Mouse (Mus musculus): ENCODE data around the gene Cmtm4. TPM values are rescaled to one million over a fixed set of nuclear protein-coding genes. Genes with fewer than 3 reads are reported as not detected.

The Cmtm4 gene
- total RNA-seq, 2 experiments from 2014 or later, result 1.1 to 1.7 TPM

DNA sequence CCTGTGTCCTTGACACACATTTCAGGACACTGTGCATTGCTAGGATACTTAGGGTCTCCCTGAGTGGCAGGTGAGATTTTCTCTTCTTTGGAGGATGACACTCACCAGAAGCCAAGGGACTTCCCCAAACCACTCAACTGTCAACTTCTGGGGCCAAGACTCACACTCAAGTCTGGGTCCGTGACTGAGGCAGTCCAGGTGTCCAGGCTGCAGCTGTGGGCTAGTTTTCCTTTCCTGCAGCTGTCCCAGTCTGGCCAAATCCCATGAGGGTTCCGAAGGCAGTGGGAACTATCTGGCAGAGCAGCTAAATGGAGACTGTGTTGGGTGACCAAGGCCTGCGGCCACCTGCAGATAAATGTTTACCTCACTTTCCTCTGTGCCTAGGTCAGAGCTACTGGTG is 16.4 kb upstream of the Cmtm4 start:
- no peak for ATAC-seq (ENCODE audit: poor library complexity, severe bottlenecking)

DNA sequence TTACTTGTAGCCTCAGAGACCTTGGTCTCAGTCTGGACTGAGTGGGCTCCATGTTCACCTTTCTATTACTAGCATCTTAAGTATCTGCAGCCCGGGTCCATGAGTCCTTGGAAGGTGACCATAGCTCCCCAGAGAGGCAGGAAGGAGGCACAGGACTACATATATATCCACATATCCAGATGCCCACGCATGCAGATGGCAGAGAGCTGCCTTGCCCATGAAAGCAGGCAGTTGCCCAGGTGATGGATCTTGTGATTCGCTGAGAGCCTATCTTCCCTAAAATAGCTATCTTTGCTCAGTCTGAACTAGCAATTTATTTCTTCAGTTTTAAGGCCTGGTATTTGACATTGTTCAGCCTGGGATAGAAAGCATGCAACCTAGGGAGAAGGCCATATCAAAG is 15.9 kb upstream of the Cmtm4 start:
- ATAC-seq (ENCODE audit: poor library complexity, severe bottlenecking), result no peak

DNA sequence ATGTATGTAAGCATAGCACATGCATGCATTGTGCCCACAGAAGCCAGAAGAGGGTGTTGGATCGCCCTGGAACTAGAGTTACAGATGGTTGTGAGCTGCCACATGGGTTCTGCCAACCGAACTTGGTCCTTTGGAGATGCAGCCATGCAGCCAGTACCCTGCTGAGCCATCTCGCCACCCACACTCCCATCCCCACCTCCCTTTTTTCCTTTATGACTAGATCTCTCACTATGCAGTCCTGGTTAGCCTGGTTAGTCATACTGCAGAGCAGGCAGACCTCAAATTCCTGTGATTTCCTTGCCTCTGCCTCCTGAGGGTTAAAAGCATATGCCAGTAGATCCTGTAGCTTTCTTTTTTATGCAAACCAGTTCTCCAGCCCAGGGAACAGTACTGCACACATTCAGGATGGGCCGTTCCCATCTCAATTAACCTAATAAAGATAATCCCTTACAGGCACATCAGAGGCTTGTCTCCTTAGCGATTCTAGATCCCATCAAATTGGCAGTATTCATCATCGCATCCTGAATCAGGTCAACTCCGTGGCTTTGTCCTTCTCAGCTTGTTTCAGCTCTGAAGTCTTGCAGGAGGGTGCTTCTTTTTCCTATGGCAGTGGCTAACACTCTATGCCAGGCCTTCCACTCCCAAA is 15.1 kb upstream of the Cmtm4 start:
- ATAC-seq (ENCODE audit: poor library complexity, severe bottlenecking), result no peak

DNA sequence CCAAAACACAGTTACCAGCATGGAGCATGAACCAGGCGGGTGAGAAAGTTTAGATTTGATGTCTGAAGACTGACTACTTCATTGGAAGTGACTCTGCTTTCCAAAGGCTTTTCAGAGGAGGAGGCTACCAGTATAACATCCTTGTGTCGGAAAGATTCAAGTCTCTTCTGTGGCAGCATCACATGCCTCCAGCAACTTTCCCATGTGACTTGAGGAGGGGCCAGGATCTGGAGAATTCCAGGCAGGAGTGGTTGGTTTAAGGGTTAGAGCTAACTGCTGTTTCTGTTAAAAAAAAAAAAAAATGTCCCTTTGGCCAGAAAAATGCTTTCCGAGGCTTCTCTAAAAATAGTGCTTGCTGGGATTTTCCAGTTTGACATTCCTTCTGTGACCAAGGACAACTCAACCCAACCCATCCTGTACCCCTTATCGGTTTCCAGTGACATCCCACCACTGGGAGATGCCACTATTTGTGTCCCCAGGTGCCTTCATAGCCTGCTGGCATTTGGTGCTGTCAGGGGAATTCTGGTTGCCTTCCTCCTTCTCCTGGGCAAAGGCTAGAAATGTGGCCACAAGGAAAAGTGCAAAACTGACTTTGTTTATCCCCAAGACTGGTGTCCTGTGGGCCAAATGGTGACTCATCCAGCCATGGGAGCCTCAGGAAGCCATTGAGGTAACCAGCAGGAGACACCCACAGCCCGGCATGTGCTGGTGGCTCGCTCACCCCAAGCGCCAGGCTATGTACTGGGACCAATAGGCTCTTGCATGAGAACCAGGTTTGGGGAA is 12.9 kb upstream of the Cmtm4 start:
- ATAC-seq (ENCODE audit: poor library complexity, severe bottlenecking), result no peak

DNA sequence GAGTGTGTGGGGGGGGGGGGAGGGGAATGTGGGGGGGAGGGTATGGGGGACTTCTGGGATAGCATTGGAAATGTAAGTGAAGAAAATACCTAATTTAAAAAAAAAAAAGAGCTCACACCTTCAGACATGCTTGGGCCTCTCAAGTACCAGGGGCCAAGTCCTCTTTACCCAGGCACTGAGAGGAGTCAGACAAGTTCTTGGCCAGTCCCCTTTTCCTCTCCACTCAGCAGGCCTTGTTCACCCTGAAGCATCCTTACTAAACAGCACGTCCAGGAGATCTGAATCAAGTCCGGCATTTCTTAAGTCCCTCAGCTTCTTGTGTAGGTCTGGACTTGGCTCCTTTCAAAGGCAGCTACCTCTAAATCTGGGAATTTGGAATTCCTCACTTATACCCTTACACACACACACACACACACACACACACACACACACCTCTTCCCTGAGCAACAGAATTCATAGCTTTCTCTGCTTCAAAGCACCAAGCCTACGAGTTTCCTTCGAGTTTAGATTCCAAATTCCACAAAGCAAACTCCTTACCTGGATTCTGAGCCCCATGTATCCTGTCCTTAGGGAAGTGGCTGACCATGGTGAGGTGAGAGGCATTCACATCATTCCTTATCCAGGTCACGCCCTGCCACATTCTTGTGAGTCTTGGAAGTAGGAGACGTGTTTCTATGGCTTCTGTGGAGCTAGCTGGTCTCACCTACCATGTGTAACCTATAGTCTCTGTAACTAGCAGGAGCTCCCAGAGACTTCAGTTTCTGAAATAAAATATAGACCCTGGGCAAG is 10.9 kb upstream of the Cmtm4 start:
- no peak for ATAC-seq (ENCODE audit: poor library complexity, severe bottlenecking)

DNA sequence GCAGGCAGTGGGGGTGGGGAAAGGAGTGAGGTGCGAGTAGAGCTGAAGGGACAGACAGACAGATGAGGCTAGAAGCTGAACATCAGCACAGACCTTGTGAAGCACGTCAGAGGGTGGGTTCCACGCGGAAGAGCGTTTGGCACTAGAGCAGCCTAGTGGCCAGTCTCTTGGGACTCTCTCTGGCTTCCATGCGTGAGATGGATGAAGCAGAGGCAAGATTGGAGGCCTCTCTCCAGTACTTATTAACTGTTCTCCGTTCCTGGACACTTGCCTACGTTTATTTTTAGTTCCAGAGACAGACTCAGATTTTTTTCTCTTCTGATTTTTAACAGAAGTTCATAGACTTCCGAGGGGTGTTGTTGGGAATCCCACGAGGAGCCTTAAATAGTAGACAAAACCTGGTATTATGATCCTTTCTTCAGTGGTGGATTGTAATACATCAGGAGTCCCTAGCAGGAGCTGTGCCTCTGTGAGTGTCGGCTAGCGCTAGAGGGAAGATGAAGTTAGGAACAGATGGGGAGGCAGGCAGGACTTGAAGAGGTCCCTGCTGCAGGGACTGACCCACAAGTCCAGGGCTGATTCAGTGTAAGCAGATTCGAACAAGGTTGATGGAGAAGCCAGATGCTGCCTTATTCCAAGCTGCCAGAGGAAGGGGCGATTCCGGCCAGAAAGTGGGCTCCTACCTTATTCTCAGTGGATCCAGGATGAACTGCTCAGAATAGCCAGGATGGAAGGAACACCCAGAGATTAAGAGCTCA is 10.0 kb upstream of the Cmtm4 start:
- no peak for ATAC-seq (ENCODE audit: poor library complexity, severe bottlenecking)

DNA sequence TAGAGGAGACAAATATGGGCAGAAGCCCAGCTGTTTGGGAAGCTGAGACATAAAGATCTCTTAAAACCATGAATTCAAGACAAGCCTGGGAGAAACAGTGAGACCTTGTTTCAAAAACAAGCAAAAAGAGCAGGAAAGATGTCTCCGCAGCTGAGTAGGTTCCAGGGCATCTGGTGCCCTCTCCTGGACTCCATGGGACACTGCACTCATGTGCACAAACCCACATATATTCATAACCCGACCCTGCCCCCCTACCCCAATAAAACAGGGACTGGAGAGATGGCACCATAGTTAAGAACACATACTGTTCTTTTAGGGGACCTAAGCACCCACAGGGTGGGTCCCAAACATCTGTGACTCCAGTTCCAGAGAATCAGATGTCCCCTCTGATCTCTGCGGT is 8.0 kb upstream of the Cmtm4 start:
- peak; percentile 69 for ATAC-seq (ENCODE audit: poor library complexity, severe bottlenecking)

DNA sequence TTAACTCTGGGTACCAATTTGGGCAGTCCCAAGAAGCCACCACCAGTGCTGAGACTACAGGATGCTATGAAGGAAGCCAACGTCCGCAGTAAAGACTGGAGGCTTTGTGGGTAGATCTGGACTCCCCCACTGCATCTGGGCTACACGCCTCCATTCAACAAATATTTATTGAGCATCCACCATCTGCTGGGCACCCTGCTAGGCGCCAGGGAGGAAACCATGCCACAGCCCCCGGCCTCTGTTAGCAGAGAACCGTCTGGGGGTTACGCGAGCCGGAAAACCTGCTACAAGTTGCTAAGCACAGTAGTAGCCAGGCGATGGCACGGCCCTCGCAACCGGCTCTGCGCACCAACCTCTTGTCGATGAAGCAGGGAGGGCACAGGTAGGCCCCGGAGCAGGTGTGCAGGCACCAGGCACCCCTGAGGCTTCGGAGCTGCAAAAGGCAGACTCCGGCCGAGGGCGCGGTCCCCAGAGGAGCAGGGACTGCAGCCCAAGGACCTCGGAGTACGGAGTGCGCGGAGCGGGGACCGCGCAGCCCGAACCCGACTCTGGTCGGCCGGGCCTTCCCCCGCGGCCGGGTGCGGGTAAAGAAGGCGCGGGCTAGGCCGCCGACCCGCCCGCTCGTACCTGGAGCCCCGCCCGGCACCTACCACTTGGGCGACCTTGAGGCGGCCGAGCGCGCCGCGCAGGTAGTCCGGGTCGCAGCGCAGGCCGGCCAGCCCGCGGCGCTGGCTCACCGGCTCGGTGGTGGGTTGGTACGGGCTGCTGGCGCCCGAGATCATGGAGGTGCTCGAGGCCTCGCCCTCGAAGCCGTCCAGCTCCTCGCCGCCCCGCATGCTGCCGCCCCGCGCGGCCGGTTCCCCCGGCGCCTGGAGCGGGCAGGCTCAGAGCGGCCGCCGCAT is 555 bp downstream of the Cmtm4 start:
- ATAC-seq (ENCODE audit: poor library complexity, severe bottlenecking), result peak; percentile 41

DNA sequence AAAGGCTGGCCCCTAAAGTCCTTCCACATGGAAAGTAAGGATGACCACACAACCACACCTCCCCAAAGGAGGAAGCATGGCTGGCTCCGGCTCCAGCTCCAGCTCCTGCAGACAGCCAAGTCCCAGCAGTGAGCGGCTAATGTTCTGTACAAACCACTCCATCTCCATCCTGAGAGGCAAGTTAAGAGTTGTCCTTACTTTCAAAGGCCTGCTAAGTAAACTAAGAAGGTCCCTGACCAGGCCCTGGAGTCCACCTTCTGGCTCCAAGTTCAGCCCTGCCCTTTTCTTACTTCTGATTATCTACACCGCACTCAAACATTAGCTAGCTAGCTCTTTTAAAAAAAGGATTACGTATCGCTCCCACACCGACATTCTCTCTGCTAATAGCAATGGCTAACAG is 1.8 kb downstream of the Cmtm4 start:
- ATAC-seq (ENCODE audit: poor library complexity, severe bottlenecking), result no peak

DNA sequence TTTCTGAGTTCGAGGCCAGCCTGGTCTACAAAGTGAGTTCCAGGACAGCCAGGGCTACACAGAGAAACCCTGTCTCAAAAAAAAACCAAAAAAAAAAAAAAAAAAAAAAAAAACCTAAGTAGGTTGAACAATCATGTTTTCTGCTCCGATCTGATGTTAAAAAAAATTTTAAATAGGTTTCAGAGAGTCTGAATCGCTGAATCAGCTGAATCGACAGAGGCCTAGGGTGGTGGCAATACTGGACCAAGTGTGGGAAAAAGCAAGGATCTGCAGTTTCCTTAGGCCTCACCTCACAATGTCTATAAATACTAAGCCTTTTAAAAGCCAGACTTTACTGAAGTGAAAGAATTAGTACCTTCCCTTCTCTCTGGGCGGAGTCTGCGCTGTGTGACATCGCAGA is 2.5 kb downstream of the Cmtm4 start:
- no peak for ATAC-seq (ENCODE audit: poor library complexity, severe bottlenecking)

DNA sequence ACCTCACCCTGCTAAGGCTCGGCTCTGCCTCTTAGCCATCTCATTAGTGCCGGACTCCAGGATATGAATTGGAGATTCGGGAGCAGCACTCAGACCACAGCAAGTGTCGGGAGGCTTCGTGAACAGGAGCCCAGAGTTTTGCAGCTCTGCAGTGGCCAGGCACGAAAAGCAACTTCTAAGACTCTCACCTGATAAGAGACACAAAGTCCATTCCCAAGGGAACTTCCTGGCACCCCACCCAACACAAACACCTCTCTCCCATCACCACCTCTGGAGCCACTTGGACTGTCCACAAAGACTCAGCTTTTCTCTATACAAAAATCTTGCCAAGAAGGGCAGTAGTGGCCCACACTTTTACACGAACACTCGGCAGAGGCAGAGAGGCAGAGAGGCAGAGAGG is 5.4 kb downstream of the Cmtm4 start:
- no peak for ATAC-seq (ENCODE audit: poor library complexity, severe bottlenecking)

DNA sequence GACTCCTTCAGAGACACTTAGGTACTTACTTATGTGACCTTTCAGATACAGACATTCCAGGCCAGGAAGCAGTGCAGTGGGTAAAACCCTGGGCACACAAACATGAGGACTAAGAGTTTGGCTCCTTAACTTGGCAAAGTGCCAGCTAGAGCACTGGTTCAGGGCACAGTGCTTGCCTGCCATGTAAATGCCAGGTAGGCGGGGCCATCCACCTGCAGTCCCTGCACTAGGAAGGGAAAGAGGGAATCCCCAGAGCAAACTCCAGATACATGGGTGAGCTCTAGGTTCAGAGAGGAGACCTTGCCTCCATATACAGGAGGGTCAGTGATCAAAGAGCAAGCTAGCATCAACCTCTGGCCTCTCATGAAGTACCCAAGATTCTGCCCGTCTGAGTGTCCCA is 7.6 kb downstream of the Cmtm4 start:
- ATAC-seq (ENCODE audit: poor library complexity, severe bottlenecking), result no peak

DNA sequence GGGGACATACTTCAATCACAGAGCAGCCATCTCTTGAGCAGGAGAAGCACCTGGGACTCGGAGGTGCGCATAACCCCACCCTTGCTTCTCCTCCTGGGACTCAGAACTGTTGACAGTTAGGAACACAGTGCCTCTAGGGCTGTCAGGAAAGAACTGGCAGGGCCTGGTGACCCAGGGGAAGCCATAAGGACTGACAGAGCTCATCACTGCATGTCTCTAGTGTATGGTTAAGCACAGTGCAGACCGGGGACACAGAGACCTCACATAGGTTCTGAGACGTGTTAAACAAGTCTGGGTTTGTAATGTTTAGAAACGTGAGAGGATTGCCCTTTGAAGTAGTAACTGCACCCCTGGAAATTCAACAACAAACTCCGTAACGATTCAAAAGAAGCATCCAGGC is 8.1 kb downstream of the Cmtm4 start:
- no peak for ATAC-seq (ENCODE audit: poor library complexity, severe bottlenecking)

DNA sequence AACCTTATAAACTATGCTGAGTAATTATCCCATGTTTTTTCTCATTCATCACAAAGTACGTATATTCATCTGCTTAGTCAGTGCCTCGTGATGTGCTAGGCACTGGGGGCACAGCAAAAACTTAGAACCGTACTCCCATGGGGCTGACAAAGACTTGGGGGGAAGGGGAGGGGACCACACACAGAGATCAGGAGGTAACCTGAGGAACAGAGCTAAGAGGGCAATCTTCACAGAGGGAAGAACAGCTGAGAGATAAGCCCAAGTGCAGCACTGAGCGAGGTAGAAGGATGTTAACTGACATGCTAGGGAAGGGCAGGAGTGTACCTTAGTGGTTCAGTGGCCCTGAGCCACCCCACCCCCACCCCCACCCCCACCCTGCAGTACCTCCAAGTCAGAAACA is 8.9 kb downstream of the Cmtm4 start:
- no peak for ATAC-seq (ENCODE audit: poor library complexity, severe bottlenecking)

DNA sequence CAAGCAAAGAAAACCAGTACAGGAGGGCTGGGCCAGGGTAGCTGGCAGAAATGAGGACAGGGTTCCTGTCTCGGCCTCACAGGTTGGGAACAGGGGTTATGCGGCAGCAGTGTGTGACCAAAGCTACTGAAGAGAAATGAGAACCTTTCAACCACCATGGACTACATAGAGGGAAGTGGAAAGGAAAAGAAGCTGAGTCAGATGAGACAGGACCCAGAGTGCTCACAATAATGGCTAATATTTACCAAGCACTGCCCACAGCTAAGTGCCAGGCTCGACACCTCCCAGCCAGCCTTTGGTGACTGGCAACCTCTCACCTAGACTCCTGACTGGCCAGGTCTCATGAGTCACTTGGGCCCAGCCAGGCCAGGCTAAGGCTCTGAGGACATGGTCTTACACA is 11.6 kb downstream of the Cmtm4 start:
- ATAC-seq (ENCODE audit: poor library complexity, severe bottlenecking), result peak; percentile 81

DNA sequence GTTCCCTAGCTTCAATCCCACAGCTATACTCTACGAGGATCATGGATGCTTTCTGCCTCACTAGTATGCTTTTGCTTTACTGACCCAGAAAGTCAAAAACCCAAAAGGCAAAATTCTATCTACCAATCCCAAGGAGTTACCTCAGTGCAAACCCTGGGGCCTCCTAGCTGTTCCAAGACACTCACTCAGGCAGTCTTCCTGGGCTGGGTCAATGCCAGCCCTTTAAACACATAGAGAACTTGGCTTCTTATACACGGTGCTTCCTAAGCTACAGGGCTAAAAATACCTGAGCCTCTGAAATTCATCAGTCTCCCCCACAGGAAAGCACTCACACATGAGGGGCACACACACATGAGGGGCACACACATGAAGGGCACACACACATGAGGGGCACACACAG is 12.3 kb downstream of the Cmtm4 start:
- no peak for ATAC-seq (ENCODE audit: poor library complexity, severe bottlenecking)

DNA sequence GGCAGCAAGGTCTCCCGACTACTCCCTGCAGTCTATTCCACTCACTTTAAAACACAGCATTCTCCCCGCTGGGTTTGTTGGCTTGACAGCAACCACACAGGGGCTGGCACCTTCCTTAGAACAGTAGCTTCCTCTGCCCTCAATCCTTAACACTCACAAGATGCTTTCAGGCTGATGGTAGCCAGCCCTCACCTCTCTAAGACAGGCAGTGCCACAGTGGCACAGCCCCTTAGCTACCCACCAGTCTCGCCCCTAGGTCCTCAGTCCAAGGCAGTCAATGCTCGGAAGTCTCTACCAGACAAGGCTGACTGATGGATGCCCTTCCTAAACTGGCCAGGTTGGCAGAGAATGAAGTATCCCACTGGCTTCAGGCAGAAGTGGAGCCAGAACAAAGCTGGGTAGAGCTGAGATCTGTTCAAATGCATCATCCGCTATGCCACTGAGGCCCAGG is 14.6 kb downstream of the Cmtm4 start:
- no peak for ATAC-seq (ENCODE audit: poor library complexity, severe bottlenecking)

DNA sequence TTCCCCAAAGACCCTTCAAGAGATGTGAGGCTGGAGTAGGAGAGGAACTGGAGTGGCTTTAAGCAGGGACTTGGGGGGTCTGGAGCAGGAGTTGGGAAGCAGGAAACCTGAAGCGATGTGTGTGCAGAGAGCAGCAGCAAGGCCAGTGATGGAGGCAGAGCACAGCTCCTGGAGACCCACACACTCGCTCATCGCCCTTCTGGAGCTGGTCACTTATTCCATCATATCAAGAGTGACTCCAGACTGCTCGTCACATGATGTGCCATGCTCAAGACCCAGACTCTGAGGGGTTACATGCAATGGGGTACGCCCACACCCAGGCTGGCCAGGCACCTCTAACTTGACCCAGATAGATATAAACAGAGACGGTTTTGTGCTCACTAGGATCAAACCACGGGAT is 15.3 kb downstream of the Cmtm4 start:
- ATAC-seq (ENCODE audit: poor library complexity, severe bottlenecking), result no peak

DNA sequence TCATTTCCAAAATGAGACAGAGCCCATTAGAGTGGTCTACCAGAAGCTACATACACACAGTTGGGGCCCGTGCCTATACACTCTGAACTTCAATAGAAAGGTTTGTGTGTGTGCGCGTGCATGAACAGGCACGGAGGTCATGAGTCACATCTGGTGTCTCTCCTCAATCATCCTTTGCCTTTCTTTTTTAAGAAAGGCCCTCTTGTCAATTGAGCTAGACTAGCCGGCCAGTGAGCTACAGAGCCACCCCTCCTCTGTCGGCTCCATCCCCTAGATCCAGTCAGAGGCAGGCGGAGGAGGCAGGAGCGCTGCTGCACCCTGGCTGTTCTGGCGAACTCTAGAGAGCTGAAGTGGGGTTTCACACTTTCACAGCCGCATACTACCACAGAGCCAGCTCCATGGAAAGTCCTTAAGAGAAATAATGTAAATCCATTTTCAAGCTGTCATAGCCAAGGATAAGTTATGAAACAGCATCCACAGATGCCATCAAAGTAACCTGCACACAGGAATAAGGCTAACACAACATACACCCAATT is 16.2 kb downstream of the Cmtm4 start:
- ATAC-seq (ENCODE audit: poor library complexity, severe bottlenecking), result no peak

DNA sequence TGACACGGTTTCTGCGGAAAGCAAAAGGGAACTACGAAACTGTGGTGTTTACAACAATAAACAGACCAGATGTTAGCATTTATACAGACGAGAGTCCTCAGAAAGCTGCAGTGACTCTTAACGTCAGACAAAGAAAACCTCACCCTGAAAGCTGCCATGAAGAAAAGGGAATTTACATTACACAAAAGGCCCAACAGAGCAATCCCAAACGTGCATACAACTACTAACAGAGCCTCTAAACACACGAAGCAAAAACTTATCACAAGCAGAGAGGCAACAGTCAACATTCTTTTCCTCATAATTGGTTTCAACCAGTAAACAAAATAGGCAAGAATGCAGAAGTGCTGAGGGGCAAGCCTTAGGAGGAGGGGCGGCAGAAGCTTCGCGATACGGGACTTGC is 18.9 kb downstream of the Cmtm4 start:
- no peak for ATAC-seq (ENCODE audit: poor library complexity, severe bottlenecking)
